Mouse (Mus musculus) MEL (cell line): ENCODE measurements around the gene Arhgap29. TPM values are rescaled to one million over a fixed set of nuclear protein-coding genes. Genes with fewer than 3 reads are reported as not detected.

ENCODE experiments used
- DNase-seq: peaks from one replicate; pipeline ENCODE4 v3.0.0; 2011; ENCODE audit warnings: low read depth, low spot score
- H3K27ac ChIP-seq: 2 replicates; pipeline ENCODE4 v1.5.1; 2012; ENCODE audit warnings: low read depth, mild to moderate bottlenecking, control low read depth, low read length, moderate library complexity; ENCODE audit not compliant: control insufficient read depth
- H3K27me3 ChIP-seq, 2 experiments: fragments of 150-350 bp in 1 of 2; sonication (generic) in 1 of 2; 2 replicates each; pipeline ENCODE4 v1.6.1; 2012; ENCODE audit warnings: low read length in 2 of 2, mild to moderate bottlenecking in 2 of 2, improper control_type of control experiment in 1 of 2, moderate library complexity in 1 of 2; ENCODE audit not compliant: insufficient read depth in 2 of 2, control insufficient read depth in 1 of 2
- H3K36me3 ChIP-seq, 2 experiments: 2 replicates each; pipeline ENCODE4 v1.6.1; 2012 to 2014; ENCODE audit warnings: low read length in 2 of 2, improper control_type of control experiment in 1 of 2, inconsistent platforms in 1 of 2, mild to moderate bottlenecking in 1 of 2; ENCODE audit not compliant: insufficient read depth in 2 of 2, control insufficient read depth in 1 of 2
- H3K4me1 ChIP-seq, 2 experiments: fragments of 150-350 bp in 1 of 2; sonication (generic) in 1 of 2; 2 replicates each; pipeline ENCODE4 v1.6.1; 2012; ENCODE audit warnings: low read length in 2 of 2, improper control_type of control experiment in 1 of 2, mild to moderate bottlenecking in 1 of 2; ENCODE audit not compliant: insufficient read depth in 2 of 2, control insufficient read depth in 1 of 2
- H3K4me3 ChIP-seq, 2 experiments: fragments of 150-350 bp in 1 of 2; sonication (generic) in 1 of 2; 2 replicates each; pipeline ENCODE4 v1.5.1; 2012; ENCODE audit warnings: low read depth in 2 of 2, low read length in 2 of 2, mild to moderate bottlenecking in 2 of 2, moderate library complexity in 2 of 2, control low read depth in 1 of 2, improper control_type of control experiment in 1 of 2; ENCODE audit not compliant: control insufficient read depth in 1 of 2, insufficient read depth in 1 of 2
- H3K79me2 ChIP-seq: 2 replicates; pipeline ENCODE4 v1.6.1; 2012; ENCODE audit warnings: mild to moderate bottlenecking, low read length, moderate library complexity; ENCODE audit not compliant: control insufficient read depth, poor library complexity, insufficient read depth
- H3K9ac ChIP-seq: 2 replicates; pipeline ENCODE4 v1.6.1; 2012; ENCODE audit warnings: low read depth, mild to moderate bottlenecking, control low read depth, low read length, moderate library complexity; ENCODE audit not compliant: control insufficient read depth, poor library complexity, severe bottlenecking
- H3K9me3 ChIP-seq: fragments of 150-350 bp; sonication (generic); replicated peaks from 2 replicates; pipeline ENCODE4 v1.6.1; 2012; ENCODE audit warnings: mild to moderate bottlenecking, low read length, improper control_type of control experiment, moderate library complexity; ENCODE audit not compliant: insufficient read depth
- BHLHE40 ChIP-seq: IDR thresholded peaks from 2 replicates; pipeline ENCODE4 v1.6.1; 2012; ENCODE audit warnings: low read depth, mild to moderate bottlenecking, inconsistent platforms, low read length, improper control_type of control experiment, borderline replicate concordance
- CHD2 ChIP-seq: IDR thresholded peaks from 2 replicates; pipeline ENCODE4 v1.6.1; 2011; ENCODE audit warnings: low read length, improper control_type of control experiment
- E2F4 ChIP-seq: IDR thresholded peaks from 2 replicates; pipeline ENCODE4 v1.6.1; 2011; ENCODE audit warnings: low read depth, low read length, improper control_type of control experiment, borderline replicate concordance
- EP300 ChIP-seq, 2 experiments: IDR thresholded peaks; 2 replicates each; pipeline ENCODE4 v1.6.1; 2011; ENCODE audit warnings: improper control_type of control experiment in 2 of 2, low read length in 2 of 2, low read depth in 1 of 2, mild to moderate bottlenecking in 1 of 2
- JUND ChIP-seq: IDR thresholded peaks from 2 replicates; pipeline ENCODE4 v1.6.1; 2011; ENCODE audit warnings: low read depth, mild to moderate bottlenecking, improper control_type of control experiment, low read length
- KAT2A ChIP-seq: conservative IDR thresholded peaks from 2 replicates; pipeline ENCODE4 v1.6.1; 2012; ENCODE audit warnings: low read depth, low read length, improper control_type of control experiment, inconsistent platforms
- MAX ChIP-seq: IDR thresholded peaks from 2 replicates; pipeline ENCODE4 v1.6.1; 2011; ENCODE audit warnings: low read length, improper control_type of control experiment
- MEF2A ChIP-seq: IDR thresholded peaks from 2 replicates; pipeline ENCODE4 v1.6.1; 2014; ENCODE audit warnings: low read depth, mild to moderate bottlenecking, inconsistent platforms, low read length, improper control_type of control experiment; ENCODE audit not compliant: poor library complexity, insufficient replicate concordance, severe bottlenecking; ENCODE audit errors: extremely low read depth
- MXI1 ChIP-seq: IDR thresholded peaks from 2 replicates; pipeline ENCODE4 v1.6.1; 2011; ENCODE audit warnings: mild to moderate bottlenecking, low read depth, low read length, improper control_type of control experiment
- MYB ChIP-seq: IDR thresholded peaks from 2 replicates; pipeline ENCODE4 v1.6.1; 2011; ENCODE audit warnings: mild to moderate bottlenecking, low read depth, low read length, improper control_type of control experiment
- MYC ChIP-seq: IDR thresholded peaks from 2 replicates; pipeline ENCODE4 v1.6.1; 2011; ENCODE audit warnings: low read depth, mild to moderate bottlenecking, low read length, improper control_type of control experiment, moderate library complexity
- NELFE ChIP-seq: IDR thresholded peaks from 2 replicates; pipeline ENCODE4 v1.6.1; 2011; ENCODE audit warnings: low read depth, low read length, improper control_type of control experiment
- POLR2A ChIP-seq, 2 experiments: IDR thresholded peaks; 2 replicates each; pipeline ENCODE4 v1.6.1; 2011 to 2012; ENCODE audit warnings: low read length in 2 of 2, mild to moderate bottlenecking in 2 of 2, control low read depth in 1 of 2, improper control_type of control experiment in 1 of 2, low read depth in 1 of 2, moderate library complexity in 1 of 2; ENCODE audit not compliant: control insufficient read depth in 1 of 2, insufficient read depth in 1 of 2, poor library complexity in 1 of 2
- POLR2AphosphoS5 ChIP-seq: IDR thresholded peaks from 2 replicates; pipeline ENCODE4 v1.6.1; 2012; ENCODE audit warnings: low read depth, borderline replicate concordance, mild to moderate bottlenecking, inconsistent platforms, low read length, moderate library complexity, mixed read lengths
- RCOR1 ChIP-seq: IDR thresholded peaks from 2 replicates; pipeline ENCODE4 v1.6.1; 2012; ENCODE audit warnings: low read depth, mild to moderate bottlenecking, inconsistent platforms, low read length, improper control_type of control experiment
- TCF12 ChIP-seq: IDR thresholded peaks from 2 replicates; pipeline ENCODE4 v1.6.1; 2014; ENCODE audit warnings: low read depth, mild to moderate bottlenecking, inconsistent platforms, low read length, improper control_type of control experiment, moderate library complexity
- UBTF ChIP-seq: IDR thresholded peaks from 2 replicates; pipeline ENCODE4 v1.6.1; 2012; ENCODE audit warnings: low read depth, mild to moderate bottlenecking, inconsistent platforms, low read length, improper control_type of control experiment, moderate library complexity, borderline replicate concordance; ENCODE audit not compliant: insufficient read depth
- USF1 ChIP-seq: IDR thresholded peaks from 2 replicates; pipeline ENCODE4 v1.6.1; 2014; ENCODE audit warnings: low read depth, mild to moderate bottlenecking, inconsistent platforms, low read length, improper control_type of control experiment, moderate library complexity
- USF2 ChIP-seq, 2 experiments: IDR thresholded peaks; 2 replicates each; pipeline ENCODE4 v1.6.1; 2011 to 2012; ENCODE audit warnings: improper control_type of control experiment in 2 of 2, low read length in 2 of 2, borderline replicate concordance in 1 of 2, inconsistent platforms in 1 of 2, low read depth in 1 of 2, mild to moderate bottlenecking in 1 of 2; ENCODE audit not compliant: insufficient read depth in 1 of 2
- ZC3H11A ChIP-seq: IDR thresholded peaks from 2 replicates; pipeline ENCODE4 v1.6.1; 2012; ENCODE audit warnings: low read depth, mild to moderate bottlenecking, inconsistent platforms, low read length, improper control_type of control experiment
- ZKSCAN1 ChIP-seq: IDR thresholded peaks from 2 replicates; pipeline ENCODE4 v1.6.1; 2012; ENCODE audit warnings: low read depth, mild to moderate bottlenecking, inconsistent platforms, low read length, improper control_type of control experiment, moderate library complexity
- ZMIZ1 ChIP-seq: IDR thresholded peaks from 2 replicates; pipeline ENCODE4 v1.6.1; 2012; ENCODE audit warnings: low read depth, mild to moderate bottlenecking, inconsistent platforms, low read length, improper control_type of control experiment, moderate library complexity
- ZNF384 ChIP-seq: IDR thresholded peaks from 2 replicates; pipeline ENCODE4 v1.6.1; 2012; ENCODE audit warnings: low read depth, mild to moderate bottlenecking, inconsistent platforms, low read length, improper control_type of control experiment
- polyA plus RNA-seq, 2 experiments: library from polyadenylated mRNA; stranded (reverse) in 1 of 2; unstranded in 1 of 2; fragments of >175 nt in 1 of 2; fragments of >200 nt in 1 of 2; gene quantifications; 2 replicates each; pipeline versions ENCODE4 v1.2.1 to v1.2.4; 2012; ENCODE audit warnings: low replicate concordance in 2 of 2, low read depth in 1 of 2; ENCODE audit not compliant: insufficient read length in 2 of 2, insufficient read depth in 1 of 2, missing spikeins in 1 of 2
- total RNA-seq: library from RNA; depleted of rRNA; stranded (reverse); fragments of 300-350 nt; gene quantifications from 2 replicates; pipeline ENCODE4 v1.2.3, GENCODE M21; 2012

The Arhgap29 gene
- total and polyA plus RNA-seq, 3 experiments = 0.19 to 0.23 TPM; not detected in 1

DNA sequence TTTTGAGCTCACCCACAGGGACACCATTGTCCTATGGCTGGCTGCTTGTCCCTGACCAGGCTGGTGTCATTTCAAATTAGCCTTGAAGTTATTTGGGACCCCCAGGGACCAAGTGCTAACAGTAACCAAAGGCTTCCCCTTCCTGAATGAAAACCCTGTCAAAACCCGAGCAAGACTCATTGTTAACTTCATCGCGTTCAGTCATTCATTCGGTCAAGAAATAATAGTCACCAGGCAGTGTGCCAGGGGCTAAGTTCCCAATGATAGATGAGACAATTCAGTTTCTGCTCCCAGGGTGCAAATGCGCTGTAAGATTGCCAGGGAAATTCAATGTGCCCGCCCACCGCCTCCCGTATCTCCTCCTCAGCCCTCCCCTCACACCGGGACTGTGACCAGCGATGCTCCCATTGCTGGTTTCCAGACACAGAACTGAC, 93.9 kb downstream of the Arhgap29 start:
- Histone ChIP-seq H3K36me3 (no peaks in the 10 kb centered on the region), H3K4me1 (no peaks in the 10 kb centered on the region), H3K4me3 (no peak overlapping the region), H3K27me3 (no peaks in the 10 kb centered on the region), H3K9ac (no peak overlapping the region), H3K9me3 (no peaks in the 10 kb centered on the region), H3K79me2 (no peaks in the 10 kb centered on the region), H3K27ac (no peak overlapping the region)
- no peak for DNase-seq
- TF ChIP-seq JUND (no peak), ZC3H11A (no peak), MYC (no peak), RCOR1 (no peak), CHD2 (no peak), MXI1 (no peak), KAT2A (no peak), USF2 (IDR thresholded peaks at IDR 0.05; ENCODE audit: borderline replicate concordance in 1 of 2, insufficient read depth in 1 of 2, low read depth in 1 of 2, low read length in 2 of 2) (no peak)

DNA sequence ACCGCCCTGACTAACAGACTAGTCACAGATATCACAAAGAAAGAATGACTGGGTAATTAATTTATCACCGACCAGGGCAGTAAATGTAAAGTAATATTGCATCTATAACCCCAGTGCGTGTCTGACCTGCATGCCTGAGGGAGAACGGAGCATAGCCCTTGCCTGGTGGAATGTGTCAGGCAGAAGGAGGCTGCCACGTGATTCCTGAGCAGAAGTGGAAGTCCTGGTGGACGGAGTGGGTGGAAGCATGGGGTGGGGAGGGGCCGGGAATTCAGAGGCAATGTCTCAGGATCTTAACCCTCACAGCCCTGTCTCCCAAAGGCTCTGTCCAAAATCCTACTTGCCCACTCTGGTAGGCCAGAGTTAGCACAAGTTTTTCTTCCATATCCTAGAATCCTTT, 95.1 kb downstream of the Arhgap29 start:
- no peaks in the 10 kb centered on the region for H3K36me3 ChIP-seq
- H3K27me3 ChIP-seq = no peaks in the 10 kb centered on the region
- no peaks in the 10 kb centered on the region for H3K79me2 ChIP-seq
- no peak overlapping the region for H3K27ac ChIP-seq
- H3K4me3 ChIP-seq = no peak overlapping the region
- TF ChIP-seq ZMIZ1 (no peak), CHD2 (no peak), POLR2AphosphoS5 (no peak), UBTF (no peak), BHLHE40 (no peak), MXI1 (no peak), POLR2A (IDR thresholded peaks at IDR 0.05; ENCODE audit: control insufficient read depth in 1 of 2, insufficient read depth in 1 of 2, low read depth in 1 of 2, low read length in 2 of 2, poor library complexity in 1 of 2) (no peak), E2F4 (no peak), ZC3H11A (no peak), MAX (no peak), ZKSCAN1 (no peak), ZNF384 (no peak), TCF12 (no peak), USF1 (no peak), MYB (no peak), NELFE (no peak), JUND (no peak), MEF2A (no peak), EP300 (IDR thresholded peaks at IDR 0.05; ENCODE audit: low read depth in 1 of 2, low read length in 2 of 2) (no peak)
- H3K4me1 ChIP-seq = no peaks in the 10 kb centered on the region
- no peak overlapping the region for H3K9ac ChIP-seq
- no peaks in the 10 kb centered on the region for H3K9me3 ChIP-seq
- DNase-seq = no peak
